Mouse (Mus musculus) duodenum, adult 2 months (tissue): ENCODE measurements around the gene Limk2. TPM values are rescaled to one million over a fixed set of nuclear protein-coding genes. Genes with fewer than 3 reads are reported as not detected.

Source experiments
- polyA plus RNA-seq: library from polyadenylated mRNA; depleted of rRNA; stranded (reverse); fragments of >200 nt; gene quantifications from 2 replicates; pipeline ENCODE4 v1.2.3, GENCODE M21; 2012; ENCODE audit warnings: low replicate concordance; rRNA removed

The Limk2 gene
- 44.2 and 68.7 TPM in 2 replicates for polyA plus RNA-seq

DNA sequence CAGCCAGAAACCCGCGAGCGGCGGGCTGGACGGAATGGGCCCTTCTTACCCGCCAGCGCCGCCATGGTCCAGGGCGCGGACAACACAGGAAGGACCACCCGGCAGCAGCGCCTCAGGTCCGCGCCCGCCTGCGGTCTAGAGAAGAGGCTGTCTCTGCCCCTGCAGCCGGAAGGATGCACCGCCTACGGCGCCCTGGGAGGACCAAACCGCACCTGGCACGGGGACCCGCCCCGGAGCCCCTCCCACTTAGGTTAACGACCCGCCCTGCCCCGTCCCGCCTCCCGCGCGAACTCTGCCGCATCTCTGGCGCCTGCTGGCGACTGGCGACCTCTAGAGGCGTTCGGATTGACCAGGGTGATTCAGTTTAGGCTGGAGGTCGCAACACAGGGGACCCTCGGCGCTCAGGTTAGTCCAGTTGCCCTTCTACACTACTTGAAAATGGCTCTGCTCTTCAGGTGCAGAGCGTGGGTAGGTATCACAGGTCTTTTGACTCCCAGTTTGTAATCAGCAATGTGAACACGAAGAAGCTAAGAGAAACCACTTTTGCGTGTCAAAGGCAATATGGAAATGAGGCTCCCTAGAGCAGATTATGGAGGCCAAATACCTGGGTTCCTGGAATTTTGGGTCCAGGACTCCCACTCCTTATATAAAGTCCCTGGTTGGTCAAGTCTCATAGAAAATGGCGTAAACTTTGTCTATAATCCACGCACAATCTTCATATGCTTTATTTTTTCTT is at the start of gene Limk2:
Gene Limk2, minus strand, starts transcription at position 193 of the 736 bp plus-strand sequence.

DNA sequence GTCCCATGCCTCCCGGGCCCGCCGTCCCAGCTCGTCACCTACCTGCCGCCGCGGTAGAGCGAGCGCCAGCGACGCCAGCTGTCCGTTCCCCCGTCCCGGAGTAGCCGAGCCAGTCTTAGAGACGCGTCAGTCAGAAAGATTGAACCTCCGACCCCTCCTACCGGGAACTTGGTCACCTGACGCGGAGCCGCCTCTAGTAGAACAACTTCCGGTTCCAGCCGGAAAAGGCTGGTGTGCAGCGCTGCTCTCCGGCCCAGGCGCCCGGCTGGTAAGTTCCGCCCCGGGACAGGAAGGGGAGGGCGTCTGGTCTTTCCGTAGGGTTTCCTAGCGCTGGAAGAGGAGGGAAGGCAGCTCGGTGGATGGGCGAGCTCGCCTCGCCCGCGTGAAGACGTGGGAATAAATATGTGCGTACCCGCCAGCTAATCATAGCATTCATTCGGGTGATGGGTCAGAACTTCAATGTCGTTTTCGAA is 43.2 kb upstream of the Limk2 start, which contains the start of gene Rnf185:
Gene Rnf185, minus strand, starts transcription at position 197 of the 473 bp plus-strand sequence.

DNA sequence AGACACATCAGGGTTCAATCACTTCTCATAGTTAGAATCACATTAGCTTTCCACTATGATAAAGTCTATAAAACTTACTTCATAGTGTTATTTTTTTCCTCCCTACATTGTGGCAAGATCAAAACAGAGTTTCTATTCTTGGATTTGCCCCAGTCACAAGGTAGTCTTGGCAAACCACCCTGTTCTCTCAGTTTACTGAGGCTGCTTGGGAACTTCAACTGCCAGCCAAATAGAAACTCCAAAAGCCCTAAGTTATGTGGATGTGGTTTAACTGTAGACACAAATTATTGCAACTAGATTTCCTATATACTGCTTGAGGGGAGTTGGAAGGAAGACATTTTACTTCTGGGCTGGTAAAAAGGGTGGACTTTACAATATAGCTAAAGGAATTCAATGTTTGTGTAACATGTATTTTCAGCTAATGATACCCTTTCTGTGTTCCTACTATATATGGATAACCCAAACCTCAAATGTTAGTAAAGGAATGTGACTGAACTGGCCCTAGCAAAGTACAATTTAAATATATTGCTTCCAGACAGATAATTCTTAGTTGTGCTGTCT is 79.0 kb downstream of the Limk2 start, which contains the start of gene Pik3ip1:
Gene Pik3ip1, plus strand, starts transcription at position 511 of the 561 bp plus-strand sequence.

Other genes starting within 250 kb of the Limk2 start
- 13.9 and 19.6 TPM in 2 replicates for gene Sfi1, start 215.7 kb downstream of the Limk2 start, polyA plus RNA-seq
- gene Eif4enif1, start 206.8 kb downstream of the Limk2 start, polyA plus RNA-seq, result 22.9 and 30.3 TPM in 2 replicates
- 3.3 and 3.5 TPM in 2 replicates for gene Drg1, start 142.8 kb downstream of the Limk2 start, polyA plus RNA-seq
- 11.2 and 16.9 TPM in 2 replicates for gene Patz1, start 120.3 kb downstream of the Limk2 start, polyA plus RNA-seq
- gene Pik3ip1, start 78.8 kb downstream of the Limk2 start, polyA plus RNA-seq, result 6.7 and 8.3 TPM in 2 replicates
- gene Rnf185, start 43.2 kb upstream of the Limk2 start, polyA plus RNA-seq, result 27.5 and 28.0 TPM in 2 replicates
- gene Pla2g3, start 79.1 kb upstream of the Limk2 start, polyA plus RNA-seq, result 0.40 and 0.54 TPM in 2 replicates
- gene Inpp5j, start 95.6 kb upstream of the Limk2 start, polyA plus RNA-seq, result 20.9 and 23.9 TPM in 2 replicates
- gene Selenom, start 105.5 kb upstream of the Limk2 start, polyA plus RNA-seq, result 139 and 181 TPM in 2 replicates
- 46.1 and 64.2 TPM in 2 replicates for gene Smtn, start 131.4 kb upstream of the Limk2 start, polyA plus RNA-seq
- gene Morc2a, start 240.0 kb upstream of the Limk2 start, polyA plus RNA-seq, result 1.7 and 2.8 TPM in 2 replicates